Mouse (Mus musculus) erythroblast, embryonic 14.5 days (primary cell): ENCODE results near the gene Oas1d. TPM values are rescaled to one million over a fixed set of nuclear protein-coding genes. Genes with fewer than 3 reads are reported as not detected.

Experiments
- H3K27me3 ChIP-seq: 2 replicates; pipeline ENCODE4 v1.6.1; 2012; ENCODE audit warnings: inconsistent platforms; ENCODE audit not compliant: control insufficient read depth
- H3K36me3 ChIP-seq: 2 replicates; pipeline ENCODE4 v1.6.1; 2012; ENCODE audit warnings: mild to moderate bottlenecking, inconsistent platforms; ENCODE audit not compliant: control insufficient read depth
- H3K4me1 ChIP-seq: 2 replicates; pipeline ENCODE4 v1.6.1; 2012; ENCODE audit warnings: inconsistent platforms; ENCODE audit not compliant: control insufficient read depth
- H3K4me3 ChIP-seq: replicated peaks from 2 replicates; pipeline ENCODE3; 2012; ENCODE audit warnings: moderate library complexity, mild to moderate bottlenecking, inconsistent platforms
- H3K9me3 ChIP-seq: 2 replicates; pipeline ENCODE4 v1.6.1; 2012; ENCODE audit warnings: low read length, inconsistent platforms, mixed read lengths; ENCODE audit not compliant: control insufficient read depth
- GATA1 ChIP-seq: IDR thresholded peaks from 2 replicates; pipeline ENCODE4 v1.6.1; 2012; ENCODE audit warnings: low read length, inconsistent platforms, mixed read lengths
- TAL1 ChIP-seq: IDR thresholded peaks from 3 replicates; pipeline ENCODE4 v1.6.1; 2012; ENCODE audit warnings: low read length, inconsistent platforms, mixed read lengths
- polyA plus RNA-seq: library from polyadenylated mRNA; stranded (reverse); fragments of >175 nt; gene quantifications from 2 replicates; pipeline ENCODE4 v1.2.3, GENCODE M21; 2012

Oas1d gene
- polyA plus RNA-seq, 1 experiment = not detected

DNA sequence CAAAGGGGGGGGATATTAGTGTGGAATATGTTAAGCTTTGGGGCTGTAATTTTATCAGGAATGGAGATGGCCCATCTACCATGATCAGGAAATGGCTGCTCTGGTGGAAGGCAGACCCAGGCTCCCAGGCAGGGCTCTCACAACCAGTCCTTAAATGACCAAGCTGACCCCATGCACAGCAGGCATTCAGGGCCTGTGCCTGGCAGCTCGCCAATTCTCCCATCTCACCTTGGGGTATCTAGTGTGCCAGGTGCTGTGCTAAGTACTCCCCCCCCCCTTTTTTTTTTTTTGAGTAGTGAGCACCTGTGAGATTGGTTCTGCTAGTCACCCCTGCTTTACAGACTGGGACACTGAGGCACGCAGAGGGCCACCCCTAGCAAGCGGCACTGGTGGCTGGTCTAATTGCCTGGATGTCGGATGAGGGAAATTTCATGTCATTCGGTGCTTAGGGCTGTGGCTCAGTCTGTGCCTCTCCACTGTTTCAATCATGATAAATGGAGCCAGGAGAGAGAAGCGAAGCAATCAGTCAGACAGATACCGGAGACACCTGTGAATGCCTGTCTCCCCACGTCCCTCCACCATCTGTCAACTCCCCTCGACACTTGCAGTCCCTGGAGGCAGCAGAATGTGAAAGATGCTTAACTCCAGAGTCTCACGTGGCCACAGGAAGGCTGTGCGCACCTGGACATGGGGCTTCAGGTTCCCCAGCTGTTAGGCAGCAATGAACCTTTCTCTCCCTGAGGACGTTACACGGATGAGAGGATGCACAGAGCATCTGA lies 53.2 kb downstream of the Oas1d start:
- Histone ChIP-seq H3K27me3 (no peaks in the 10 kb centered on the region), H3K4me3 (no peak overlapping the region), H3K9me3 (peaks cover 2% of the 10 kb centered on the region), H3K36me3 (no peaks in the 10 kb centered on the region), H3K4me1 (no peaks in the 10 kb centered on the region)
- TF ChIP-seq GATA1 (no peak), TAL1 (no peak)

DNA sequence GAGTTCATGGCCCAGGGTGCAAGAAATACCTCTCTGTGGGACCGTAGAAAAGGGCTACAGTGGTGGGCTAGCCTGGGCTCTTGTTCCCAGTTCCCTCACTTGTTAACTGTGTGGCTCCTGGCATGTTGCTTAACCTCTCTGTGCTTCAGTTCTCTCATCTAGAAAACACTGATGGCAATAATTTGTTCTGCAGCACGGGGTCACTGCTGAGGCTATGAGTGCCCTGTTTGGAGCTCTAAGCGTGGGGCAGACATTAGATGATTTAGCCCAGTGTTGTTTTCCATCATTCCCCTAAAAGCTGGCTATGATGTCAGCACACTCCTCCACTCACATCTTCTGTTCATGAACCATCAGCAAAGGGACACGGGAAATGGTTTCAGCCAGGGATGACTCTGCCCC lies 53.8 kb downstream of the Oas1d start:
- Histone ChIP-seq H3K27me3 (no peaks in the 10 kb centered on the region), H3K4me1 (no peaks in the 10 kb centered on the region), H3K4me3 (no peak overlapping the region), H3K36me3 (no peaks in the 10 kb centered on the region), H3K9me3 (peaks cover 2% of the 10 kb centered on the region)
- TF ChIP-seq GATA1 = no peak
- TF ChIP-seq TAL1 = no peak

DNA sequence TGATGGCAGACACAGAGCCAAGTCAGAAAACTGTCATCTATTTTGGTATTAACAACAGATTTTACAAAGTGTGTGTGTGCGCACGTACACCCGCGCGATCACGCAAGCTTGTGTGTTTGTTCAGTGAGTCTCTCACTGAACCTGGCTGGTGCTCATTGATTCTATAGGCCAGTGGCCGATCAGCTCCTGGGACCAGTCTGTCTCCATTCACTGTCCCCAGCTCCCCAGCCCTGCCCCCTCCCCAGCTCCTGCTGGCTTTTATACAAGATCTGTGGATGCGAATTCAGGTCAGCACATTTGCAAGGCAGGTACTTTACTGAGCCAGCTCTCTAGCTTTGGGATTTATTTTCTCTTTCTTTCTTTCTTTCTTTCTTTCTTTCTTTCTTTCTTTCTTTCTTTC lies 54.5 kb downstream of the Oas1d start:
- Histone ChIP-seq H3K4me3 (no peak overlapping the region), H3K27me3 (no peaks in the 10 kb centered on the region), H3K4me1 (no peaks in the 10 kb centered on the region), H3K9me3 (no peaks in the 10 kb centered on the region; the same call in 1 of the 2 replicates), H3K36me3 (no peaks in the 10 kb centered on the region)
- no peak for TF ChIP-seq GATA1
- no peak for TF ChIP-seq TAL1

DNA sequence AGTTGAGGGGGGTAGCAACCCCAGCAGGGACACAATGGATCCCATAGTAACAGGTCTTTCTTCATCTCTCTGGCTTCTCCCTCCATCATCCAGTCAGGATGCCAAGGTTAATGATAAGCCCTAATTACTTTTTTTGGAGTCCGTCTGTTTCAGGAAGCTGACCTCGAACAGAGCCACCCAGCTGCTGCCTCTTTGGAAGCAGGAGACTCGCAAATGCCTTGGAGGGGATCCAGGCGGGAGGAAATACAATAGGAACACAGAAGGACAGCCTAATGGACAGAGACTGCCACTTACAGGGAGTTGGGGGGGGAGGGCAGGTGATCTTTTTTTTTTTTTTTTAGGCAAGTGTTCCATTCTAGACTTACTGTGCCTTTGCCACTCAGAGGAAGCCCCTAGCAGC lies 55.4 kb downstream of the Oas1d start:
- Histone ChIP-seq H3K4me1 (no peaks in the 10 kb centered on the region), H3K36me3 (no peaks in the 10 kb centered on the region)
- TF ChIP-seq TAL1 = no peak
- TF ChIP-seq GATA1 = no peak

More for the DNA sequence above, 55.4 kb downstream of the Oas1d start:
- no peak overlapping the region for H3K4me3 ChIP-seq
- no peaks in the 10 kb centered on the region; the same call in 1 of the 2 replicates for H3K9me3 ChIP-seq
- H3K27me3 ChIP-seq = no peaks in the 10 kb centered on the region

Other genes starting within 250 kb of the Oas1d start
- not detected in 2 replicates for gene Dtx1, start 202.6 kb upstream of the Oas1d start, polyA plus RNA-seq
- gene Oas2, start 164.7 kb upstream of the Oas1d start, polyA plus RNA-seq = 0.02 TPM in 1 of 2 replicates, not detected in the other
- 0.02 TPM in 2 replicates for gene Oas3, start 136.9 kb upstream of the Oas1d start, polyA plus RNA-seq
- gene Oas1e, start 119.0 kb upstream of the Oas1d start, polyA plus RNA-seq = not detected in 2 replicates
- gene Oas1c, start 102.0 kb upstream of the Oas1d start, polyA plus RNA-seq = not detected in 2 replicates
- gene Oas1f, start 67.2 kb upstream of the Oas1d start, polyA plus RNA-seq = not detected in 2 replicates
- gene Oas1h, start 53.1 kb upstream of the Oas1d start, polyA plus RNA-seq = not detected in 2 replicates
- not detected in 2 replicates for gene Oas1g, start 26.9 kb upstream of the Oas1d start, polyA plus RNA-seq
- not detected in 2 replicates for gene Oas1a, start 7.0 kb upstream of the Oas1d start, polyA plus RNA-seq
- gene Rph3a, start 95.6 kb downstream of the Oas1d start, polyA plus RNA-seq = not detected in 2 replicates